Mouse (Mus musculus) T-helper 2 cell (primary cell): ENCODE measurements around the gene Fbln7.

ENCODE experiments used
- in situ Hi-C: fragments of 300-600 bp; cut with MboI, MseI; formaldehyde crosslinking; loops from one replicate; pipeline ENCODE4 v1.15.1; 2025; ENCODE audit warnings: high pct_unique_total_duplicates

Gene Fbln7

DNA sequence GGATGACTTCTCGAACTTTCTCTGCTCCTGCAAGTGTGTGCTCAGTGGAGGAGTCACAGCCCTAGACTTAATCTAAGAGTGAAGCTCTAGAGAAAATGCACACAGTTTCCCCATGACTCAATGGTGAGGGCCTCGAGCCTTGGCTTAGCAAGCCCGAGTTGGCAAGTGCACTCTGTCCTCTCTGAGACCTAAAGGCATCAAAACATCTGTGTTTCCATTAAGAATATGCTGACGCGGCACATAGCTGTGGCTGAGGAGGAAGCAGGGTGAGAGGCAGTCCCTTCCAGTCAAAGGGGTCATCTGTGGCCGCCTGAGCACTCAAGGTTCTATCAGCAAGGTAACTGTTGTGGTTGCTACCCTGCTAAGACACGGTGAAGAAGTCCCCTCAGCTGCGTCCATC, 8.9 kb downstream of the Fbln7 start:
- in situ Hi-C loops: no loop called here

DNA sequence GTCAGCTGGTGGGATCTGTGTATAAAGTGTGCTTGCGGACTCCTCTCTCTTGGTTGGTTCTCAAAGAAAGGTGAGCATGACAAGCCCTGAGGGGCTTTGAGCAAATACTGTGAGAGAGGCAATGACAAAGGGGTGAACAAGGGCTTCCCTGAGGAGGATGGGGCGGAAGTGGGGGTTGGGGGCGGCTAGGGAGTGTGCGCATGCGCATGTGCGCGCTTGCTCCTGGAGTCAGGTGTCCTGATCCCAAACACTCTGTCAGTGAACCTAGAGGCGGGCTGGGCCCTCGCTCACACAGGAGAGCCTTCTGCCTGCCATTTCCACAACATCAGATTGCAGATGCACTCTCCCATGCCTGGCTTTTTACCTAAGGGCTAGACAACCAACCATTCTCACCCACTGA, 9.5 kb downstream of the Fbln7 start:
- in situ Hi-C loops: no loop called here

DNA sequence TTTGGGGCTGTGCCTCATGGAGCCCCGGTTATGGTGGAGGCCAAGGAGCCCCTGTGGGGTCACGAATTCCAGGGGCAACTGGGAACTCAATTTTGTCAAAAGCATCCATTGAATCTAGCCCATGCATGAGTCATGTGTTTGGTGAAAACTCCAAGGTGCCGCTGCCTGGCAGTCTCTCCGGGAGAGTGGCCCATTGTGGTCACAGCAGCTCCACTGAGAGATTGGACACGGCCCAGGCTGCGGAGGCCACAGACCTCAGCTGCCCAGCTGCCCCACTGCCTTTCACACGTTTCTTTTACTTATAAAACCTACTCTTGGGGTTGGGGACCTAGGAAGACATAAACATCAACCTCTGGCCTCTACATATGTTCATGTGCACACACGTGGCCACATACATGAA, 12.7 kb downstream of the Fbln7 start:
- in situ Hi-C loops: no loop called here

DNA sequence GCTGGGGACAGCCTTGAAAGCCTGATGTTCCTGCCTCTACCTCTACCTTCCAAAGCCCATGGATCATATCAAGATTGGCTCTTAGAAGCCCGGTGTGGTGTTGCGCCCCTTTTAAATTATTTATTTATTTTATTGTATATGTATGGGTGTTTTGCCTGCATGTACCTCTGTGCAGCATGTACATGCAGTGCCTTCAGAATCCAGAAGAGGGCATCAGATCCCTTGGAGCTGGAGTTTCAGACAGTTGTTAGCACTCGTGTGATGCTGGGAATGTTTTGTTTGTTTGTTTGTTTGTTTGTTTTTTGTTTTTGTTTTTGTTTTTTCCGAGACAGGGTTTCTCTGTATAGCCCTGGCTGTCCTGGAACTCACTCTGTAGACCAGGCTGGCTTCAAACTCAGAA, 18.5 kb downstream of the Fbln7 start:
- in situ Hi-C loops: no loop called here

DNA sequence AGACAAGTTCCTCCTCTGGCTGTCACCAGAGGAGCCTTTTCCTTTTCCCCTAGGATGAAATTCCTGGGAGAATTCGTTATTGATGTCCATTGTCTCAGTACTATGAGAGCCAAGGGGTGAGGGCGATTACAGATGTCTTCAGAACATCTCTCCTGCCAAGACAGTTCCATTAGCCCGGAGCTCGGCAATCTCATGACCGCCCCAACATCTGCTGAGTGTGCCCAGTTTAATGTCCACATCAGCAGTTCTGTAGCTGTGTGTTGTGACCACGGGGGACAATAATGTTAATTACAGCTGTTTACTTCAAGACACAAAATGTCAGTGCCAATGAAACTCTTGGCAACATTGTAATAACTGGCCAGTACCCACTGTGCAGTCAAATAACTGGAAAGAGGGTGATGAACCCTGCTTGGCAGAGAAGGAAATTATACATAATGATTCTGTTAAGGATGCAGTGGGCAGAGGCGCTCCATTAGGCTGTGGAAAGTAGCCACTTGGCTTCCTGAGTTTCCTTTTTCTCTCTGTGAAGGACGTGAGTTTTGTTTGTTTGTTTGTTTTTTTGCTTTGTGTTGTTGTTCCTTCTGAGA, 22.5 kb downstream of the Fbln7 start:
- in situ Hi-C loops: no loop called here

DNA sequence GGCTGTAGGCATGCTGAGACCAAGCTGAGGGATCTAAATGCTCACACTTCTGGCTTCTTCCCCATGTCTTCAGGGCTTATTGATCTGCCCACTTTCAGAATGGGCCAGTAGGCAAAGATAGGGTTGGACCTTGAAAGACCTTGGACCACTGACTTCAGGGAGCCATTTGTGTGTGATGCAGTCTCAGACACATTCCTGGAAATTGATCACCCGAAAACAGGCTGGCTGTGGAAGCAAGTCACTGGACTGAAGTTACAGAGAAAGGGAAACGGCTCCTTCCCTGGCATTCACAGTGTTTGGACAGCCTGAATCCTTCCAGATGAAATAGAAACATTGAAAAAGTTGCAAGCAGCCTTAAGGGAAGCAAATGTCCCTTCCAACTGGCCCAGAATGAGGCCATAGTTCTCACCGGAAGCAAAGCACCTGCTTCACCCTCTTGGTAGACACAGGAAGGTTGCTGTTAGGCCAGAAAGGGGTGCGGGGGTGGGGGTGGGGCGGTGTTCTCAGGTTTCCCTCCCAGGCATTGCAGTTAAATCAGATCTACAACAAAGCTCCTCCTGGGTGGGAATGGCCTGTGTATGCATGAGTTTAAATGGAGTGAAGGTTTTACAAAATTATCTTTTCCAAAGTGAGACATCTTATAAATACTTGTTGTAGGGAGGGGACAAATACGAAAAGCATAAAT, 25.2 kb downstream of the Fbln7 start:
- in situ Hi-C loops: no loop called here

DNA sequence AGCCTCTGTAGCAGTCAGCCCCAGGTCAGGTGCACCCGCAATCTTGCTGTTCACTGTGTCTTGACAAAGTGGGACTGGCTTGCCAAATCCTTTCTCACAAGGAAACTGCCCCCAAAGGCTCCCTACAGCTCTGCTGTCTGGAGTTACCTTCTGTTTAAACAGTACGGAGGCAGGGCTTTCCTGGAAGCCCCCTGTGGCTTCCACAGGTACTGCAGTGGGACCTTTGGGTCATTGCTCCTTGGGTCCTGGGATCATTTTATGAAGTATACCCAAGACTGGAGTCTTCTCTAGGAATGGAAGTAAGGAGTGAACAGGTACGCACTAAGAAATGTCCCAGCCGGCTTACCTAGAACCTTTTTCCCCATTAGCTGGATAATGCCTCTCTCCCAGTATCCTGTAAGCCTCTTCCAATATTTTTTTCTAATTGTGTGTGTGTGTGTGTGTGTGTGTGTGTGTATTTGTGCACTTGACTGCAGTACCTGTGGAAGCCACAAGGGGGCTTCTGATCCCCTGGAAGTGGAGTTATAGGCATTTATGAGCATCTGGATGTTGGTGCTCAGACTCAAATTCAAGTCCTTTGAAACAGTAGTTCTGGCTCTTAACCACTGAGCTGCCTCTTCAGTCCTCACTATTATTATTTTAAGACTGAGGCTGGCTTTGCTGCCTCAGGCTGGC, 28.0 kb downstream of the Fbln7 start:
- in situ Hi-C loops: loop anchor here (10.0 kb wide), 1 partner anchor 364 kb away; no protein-coding TSS in a partner anchor

DNA sequence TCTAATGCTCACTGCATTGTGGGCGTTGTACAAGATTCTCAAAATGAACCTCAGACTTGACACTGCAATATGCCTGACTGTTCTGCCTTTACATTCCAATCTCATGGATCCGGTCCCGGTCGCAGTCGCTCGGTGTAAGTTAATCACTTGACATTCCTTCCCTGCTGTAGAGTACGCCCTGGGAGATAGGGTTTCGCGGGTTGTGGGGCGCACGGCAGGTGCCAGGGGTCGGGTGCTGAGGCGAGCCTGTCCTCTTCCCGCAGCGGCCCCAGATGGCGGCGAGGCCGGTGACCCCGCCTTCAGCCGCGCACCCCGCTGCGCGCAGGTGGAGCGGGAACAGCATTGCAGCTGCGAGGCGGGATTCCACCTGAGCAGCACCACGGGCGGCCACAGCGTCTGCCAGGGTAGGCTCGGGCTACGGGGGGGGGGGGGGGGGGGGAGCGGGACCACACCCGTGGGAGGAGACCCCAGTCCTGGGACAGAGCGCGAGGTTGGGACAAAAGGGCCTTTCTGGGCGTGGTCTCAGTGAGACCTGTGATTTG, 29.5 kb downstream of the Fbln7 start:
- in situ Hi-C loops: loop anchor here (10.0 kb wide), 1 partner anchor 363 kb away; no protein-coding TSS in a partner anchor

DNA sequence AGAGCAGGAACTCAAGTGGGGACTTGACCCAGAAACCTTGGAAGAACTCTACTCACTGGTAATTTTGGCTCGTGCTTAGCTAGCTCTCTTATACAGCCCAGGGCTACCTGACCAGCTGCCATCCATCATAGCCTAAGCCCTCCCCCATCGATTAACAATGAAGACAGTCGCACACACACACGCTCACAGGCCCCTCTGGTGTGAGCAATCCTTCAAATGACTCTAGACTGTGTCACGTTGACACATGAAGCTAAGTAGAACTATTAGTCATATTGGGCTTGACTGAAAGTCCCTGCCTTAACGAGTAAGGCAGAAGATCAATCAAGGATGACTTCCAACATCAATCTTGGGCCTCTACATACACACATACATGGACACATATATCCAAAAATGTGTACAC, 40.1 kb downstream of the Fbln7 start:
- in situ Hi-C loops: no loop called here

DNA sequence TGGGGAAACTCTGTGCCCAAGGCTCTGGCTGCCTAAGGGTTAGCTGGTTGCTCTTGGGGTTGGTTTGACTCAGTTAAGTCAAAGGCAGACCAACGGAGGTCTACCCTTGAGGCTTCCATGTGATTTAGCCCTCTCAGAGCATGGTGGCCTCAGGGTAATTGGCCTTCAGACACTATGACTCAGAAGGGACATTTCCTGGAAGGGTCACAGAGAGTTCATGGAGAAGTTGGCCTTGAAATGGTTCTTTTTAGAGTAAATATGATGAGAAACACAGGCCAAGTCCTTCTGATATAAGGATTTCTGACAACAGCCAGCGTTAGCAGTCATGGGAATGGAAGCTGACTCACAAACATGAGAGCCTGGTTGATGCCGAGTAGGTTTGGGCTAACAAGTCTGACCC, 40.9 kb downstream of the Fbln7 start:
- in situ Hi-C loops: no loop called here

DNA sequence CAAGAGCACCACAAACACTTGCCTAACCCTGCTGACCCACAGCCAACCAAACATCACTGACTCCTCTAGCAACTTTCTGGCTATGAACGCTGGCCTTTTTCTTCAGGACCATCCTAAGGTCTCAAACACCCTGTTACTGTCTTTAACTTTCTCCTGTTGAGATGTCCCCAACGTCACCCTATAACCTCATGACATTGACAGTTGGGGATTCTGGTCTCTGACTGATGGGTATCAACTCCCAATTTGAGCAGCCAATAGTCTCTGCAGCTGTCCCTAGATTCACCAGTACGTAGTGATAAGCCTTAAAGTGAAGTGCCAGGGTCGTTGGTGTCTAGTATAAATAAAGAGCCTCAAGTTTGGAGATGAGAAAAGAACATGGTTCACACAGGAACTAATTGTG, 52.2 kb downstream of the Fbln7 start:
- in situ Hi-C loops: no loop called here

DNA sequence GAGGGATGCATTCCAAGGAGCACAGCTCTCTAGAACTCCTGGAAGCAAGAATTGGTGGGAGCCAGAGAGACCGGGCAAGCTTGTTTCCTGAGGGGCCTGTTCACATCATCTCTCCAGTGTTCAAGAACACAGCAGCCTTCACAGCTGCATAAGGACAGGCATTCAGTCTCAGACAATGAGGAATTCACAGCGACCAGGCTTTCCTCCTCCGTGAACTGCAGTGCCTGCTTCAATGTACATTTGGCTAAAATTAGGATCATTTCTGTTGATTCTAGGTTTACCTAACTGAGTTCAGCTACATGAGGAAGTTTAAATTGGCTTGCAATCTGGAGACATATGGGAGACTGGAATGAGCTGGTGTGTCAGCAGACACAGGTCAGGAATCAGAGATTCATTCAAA, 53.7 kb downstream of the Fbln7 start:
- in situ Hi-C loops: no loop called here

DNA sequence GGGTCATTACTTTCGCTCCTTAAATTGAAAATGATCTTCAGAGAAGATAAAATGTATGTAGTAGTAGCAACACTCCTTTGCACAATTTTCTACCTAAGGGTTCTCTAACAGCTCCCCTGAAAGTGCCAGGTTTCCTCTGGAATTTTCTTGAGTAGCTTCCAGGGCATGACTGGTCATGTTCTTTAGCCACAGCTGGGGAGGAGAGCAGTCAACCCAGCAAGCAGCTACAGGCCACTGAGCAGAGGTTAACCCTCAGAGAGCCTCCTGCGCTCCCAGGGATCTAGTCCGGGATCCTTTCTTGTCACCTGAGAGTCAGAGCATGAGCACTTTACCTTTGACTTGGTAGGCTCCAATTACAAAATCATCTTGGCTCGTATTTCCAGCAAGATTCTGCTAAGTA, 62.0 kb downstream of the Fbln7 start:
- in situ Hi-C loops: no loop called here

DNA sequence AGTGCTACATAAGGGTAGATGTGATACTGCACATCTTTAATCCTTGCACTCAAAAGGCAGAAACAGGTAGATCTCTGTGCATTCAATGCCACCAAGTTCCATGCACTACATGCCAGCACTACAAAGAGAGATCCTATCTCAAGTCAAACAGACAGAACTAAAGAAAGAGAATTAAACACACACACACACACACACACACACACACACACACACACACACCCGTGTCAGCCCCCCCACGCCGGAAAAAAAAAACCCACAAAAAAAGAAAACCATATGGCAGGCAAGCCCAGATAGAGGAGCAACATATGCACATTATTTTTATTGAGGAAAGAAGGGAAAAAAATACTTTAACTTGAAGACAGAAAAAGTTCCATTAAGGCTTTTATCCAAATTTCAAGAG, 65.7 kb downstream of the Fbln7 start:
- in situ Hi-C loops: no loop called here

DNA sequence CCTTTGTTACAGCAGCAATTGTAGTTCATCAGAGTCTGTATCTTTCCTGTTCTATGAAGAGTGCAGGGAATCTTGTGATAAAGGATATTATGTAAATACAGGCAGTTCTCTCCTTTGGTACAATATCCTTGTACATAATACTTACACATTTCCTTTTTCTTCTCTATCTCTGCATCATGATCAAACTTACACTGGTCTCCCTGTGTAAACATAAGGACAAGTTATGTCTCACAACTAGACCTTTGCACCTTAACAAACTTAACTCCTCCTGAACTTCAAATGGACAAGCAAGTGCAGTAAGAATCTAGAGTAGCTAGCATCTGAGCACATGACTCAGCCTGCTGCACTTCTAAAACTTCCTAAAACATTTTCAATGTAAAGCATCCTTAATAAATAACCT, 67.9 kb downstream of the Fbln7 start:
- in situ Hi-C loops: loop anchor here (10.0 kb wide), 1 partner anchor 86 kb away; no protein-coding TSS in a partner anchor

DNA sequence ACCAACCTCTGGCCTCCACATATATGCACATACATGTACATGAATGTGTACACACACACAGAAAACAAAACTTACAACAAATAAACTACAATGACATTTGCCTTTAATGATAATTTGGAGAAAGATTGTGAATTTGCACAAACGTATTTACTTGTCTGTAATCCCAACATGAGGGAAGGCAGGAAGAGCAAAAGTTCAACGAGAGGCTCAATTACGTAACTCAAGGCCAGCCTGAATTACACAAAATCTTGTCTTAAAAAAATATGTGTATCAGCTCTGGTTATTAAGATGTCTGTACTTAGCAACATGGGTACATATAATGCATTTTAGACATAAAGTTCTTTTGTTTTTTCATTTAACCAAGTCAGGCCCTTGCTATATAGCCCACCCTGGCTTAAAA, 73.5 kb downstream of the Fbln7 start:
- in situ Hi-C loops: loop anchor here (10.0 kb wide), 1 partner anchor 91 kb away; no protein-coding TSS in a partner anchor

DNA sequence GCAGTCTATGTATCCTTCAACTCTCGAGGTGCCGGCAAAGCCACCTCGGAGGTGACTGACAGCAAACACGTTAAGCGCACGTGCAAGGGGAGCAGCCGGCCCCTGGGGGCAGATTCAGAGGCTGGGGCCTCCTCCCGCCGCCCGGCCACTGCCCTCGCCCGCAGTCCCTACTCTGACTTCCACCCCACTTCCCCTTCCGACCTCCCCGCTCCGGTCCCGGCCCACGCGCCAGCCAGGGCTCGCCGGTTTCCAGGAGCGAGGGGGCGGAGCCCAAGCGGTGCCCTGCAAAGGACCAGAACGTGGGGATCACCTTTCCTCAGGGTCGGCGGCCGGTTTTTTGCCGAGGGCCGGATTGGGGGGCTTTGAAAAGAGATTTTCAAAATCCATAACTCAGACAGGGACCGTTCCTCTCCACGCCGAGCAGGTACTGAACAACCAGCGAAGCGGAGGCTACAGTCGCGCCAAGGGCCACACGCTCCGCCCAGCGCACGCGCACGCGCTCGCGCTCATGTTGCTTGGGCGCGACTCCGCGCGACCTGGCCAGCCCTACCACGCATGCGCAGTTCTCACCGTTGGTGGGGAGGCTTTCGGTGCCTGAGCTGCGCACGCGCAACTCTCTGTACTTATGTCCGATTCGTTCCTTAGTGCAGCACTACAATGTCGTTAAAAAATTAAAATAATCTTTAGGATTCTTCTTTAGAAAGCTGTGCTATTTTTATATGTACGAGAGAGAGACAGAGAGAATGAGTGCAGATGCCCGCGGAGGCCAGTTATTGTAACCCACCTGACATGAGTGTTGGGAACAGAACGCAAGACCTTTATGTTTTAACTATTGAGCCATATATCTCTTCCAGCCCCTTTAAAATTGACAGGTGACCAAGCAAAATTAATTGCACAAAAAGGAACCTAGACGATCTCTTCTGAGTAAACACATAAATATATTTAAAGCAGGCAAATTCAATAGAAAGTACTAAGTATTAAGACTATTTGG, 81.1 kb downstream of the Fbln7 start, which contains the start of gene Zc3h8:
Zc3h8 (minus strand) TSS at position 540 of the 991 bp plus-strand sequence.
- in situ Hi-C loops: no loop called here
